Mouse (Mus musculus) brain, embryonic 18.5 days (tissue): ENCODE data around the gene Ppfia1.

ENCODE experiments used
- DNase-seq: peaks from one replicate; pipeline ENCODE4 v3.0.0-alpha.2; 2012; ENCODE audit warnings: low read depth, low spot score

Gene Ppfia1

GRCm38 (mm10) chr7:144489067-144489774 is 64.3 kb downstream of the Ppfia1 start:
- no peak for DNase-seq

GRCm38 (mm10) chr7:144480314-144480713 is 73.2 kb downstream of the Ppfia1 start:
- no peak for DNase-seq

GRCm38 (mm10) chr7:144479569-144479968 is 74.0 kb downstream of the Ppfia1 start:
- no peak for DNase-seq

GRCm38 (mm10) chr7:144475741-144476140 is 77.8 kb downstream of the Ppfia1 start:
- DNase-seq = no peak

DNA sequence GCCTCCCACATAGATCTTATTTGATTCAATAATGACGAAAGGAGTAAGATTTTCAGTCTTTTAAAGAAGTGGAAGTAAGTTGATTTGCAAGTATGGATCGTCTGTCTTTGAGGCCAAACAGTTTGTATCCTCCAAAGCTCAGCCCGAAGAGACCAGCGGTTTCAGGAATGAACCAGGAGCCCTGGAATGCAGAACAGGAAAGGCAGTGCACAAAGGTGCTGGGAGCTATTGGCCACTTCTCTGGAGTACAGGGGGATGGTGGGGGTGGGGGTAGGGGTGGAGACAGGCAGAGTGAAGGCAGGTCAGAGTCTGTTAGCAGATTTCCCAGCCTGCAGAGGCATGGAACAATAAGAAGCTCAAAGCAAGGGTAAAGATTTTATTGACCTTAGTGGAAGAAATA is 80.0 kb downstream of the Ppfia1 start:
- DNase-seq = no peak

DNA sequence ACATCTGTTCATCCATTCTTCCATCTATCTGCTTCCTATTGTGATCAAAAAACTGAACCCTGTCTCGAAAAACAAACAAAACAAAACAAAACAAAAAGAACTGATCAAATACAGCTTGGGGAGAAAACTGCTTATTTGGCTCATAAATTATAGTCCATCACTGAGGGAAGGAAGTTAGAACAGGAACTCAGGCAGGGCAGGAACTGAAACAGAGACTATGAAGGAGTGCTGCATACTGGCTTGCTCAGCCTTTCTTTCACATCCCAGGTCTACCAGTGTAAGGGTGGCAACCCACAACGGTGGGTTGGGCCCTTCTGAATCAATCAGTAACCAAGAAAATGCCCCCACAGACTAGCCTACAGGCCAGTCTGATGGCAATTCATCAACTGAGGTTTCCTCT is 82.4 kb downstream of the Ppfia1 start:
- DNase-seq = no peak

GRCm38 (mm10) chr7:144470545-144471059 is 82.9 kb downstream of the Ppfia1 start, which contains the start of gene Cttn:
Gene Cttn (minus strand): TSS chr7:144471009.
- peak; percentile 77 for DNase-seq

DNA sequence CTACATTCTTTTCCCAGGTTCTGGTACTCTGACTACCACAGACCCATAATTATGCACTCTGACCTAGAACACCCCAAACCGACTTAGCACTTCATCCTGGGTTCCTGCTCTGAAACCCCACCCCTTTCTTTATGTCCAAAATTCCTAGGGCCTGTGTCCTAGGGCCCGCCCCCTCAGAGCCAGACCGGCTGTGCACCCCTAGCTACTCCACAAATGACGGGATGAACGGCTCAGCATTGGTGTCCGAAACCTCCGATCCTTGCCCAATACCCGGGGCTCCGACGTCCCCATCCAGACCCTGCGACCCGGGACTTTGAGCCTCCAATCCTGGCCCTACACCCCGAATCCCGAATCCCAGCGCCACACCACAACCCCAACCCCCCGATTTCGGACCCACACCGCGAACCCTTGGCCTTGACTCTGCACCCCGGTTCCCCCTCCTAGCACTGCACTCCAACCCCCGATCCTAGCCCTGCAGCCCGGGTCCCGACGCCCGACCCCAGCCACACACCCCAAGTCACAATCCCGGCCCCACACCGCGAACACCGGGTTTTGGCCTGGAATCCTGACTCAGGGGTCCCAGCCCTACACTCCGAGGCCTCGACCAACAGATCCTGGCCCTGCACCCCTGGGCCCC is 83.5 kb downstream of the Ppfia1 start:
- no peak for DNase-seq

DNA sequence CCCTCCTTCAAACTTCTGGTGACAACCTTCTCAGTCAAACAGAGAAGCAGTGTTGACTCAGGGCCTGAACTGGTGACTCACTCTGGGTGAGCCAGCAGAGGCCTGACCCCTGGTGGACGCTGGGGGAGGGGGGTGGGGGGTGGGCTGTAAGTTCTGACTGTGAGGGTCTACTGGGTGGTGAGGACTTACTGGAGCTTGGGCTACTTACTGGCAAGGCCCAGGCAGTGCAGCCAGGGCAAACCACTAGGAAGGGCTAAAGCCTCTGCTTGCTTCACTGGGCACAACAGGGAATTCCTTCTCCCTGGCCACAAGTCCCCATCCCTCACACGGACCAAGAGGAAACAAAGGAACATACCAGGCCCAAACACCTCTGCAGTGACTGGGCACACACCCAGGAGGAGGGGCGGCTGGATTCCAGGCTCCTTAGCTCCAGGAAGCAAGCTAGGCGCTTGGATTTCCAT is 84.3 kb downstream of the Ppfia1 start:
- no peak for DNase-seq

DNA sequence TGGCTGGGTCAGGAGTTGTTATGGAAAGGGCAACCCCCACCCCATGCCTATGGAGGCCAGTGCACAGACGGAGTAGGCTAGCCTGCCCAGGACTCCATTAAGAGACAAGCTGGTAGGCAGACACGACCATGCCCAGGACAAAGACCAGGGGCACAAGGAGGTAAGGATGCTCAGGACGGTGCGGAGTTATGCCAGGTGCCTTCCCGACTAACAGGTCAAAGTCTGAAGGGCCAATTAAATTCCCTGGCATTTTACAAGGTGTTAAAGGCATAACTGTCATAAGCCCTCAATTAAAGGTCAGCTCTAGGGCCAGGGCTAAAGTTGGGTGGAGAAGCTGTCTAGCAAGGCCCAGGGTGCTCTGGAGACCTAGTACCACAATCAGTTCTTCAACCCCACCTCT is 84.8 kb downstream of the Ppfia1 start:
- no peak for DNase-seq

DNA sequence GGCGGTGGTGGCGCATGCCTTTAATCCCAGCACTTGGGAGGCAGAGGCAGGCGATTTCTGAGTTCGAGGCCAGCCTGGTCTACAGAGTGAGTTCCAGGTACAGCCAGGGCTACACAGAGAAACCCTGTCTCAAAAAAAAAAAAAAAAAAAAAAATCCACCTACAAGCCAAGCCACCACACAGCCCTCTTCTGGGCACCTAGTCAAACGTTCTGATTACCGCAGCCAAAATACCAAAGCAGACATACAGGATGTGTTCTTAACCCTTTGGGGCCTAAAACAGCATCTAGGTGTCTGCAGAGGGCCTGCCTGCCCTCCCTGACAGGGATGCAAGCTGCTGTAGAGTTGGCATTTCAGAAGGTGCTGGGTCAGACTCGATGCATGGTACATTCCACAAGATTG is 91.0 kb downstream of the Ppfia1 start:
- no peak for DNase-seq

- no peak for DNase-seq
These were observed 92.2 kb downstream of the Ppfia1 start for GRCm38 (mm10) chr7:144461246-144461902.

- no peak for DNase-seq
These were observed 94.6 kb downstream of the Ppfia1 start for GRCm38 (mm10) chr7:144458881-144459280.

DNA sequence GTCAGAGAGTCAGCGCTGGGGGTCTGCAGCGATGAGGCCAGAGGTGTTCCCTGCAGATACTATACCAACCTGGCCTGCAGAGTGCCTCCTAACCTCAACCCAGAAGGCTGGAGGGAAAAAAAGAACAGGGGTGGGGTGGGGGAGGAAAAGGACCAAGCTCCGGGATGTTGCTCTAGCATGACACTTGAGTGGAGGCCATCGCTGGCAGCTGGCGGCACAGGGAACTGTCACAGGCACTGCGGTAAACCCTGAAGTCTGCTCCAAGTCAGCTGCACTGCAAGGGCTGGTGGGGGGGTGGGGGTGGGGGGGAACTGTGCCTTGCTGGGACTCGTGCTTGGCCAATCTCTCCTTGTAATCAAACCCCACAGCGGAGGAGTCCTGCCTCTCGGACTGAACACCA is 102.9 kb downstream of the Ppfia1 start:
- DNase-seq = no peak

- peak; percentile 51 for DNase-seq
These were observed 103.6 kb downstream of the Ppfia1 start for GRCm38 (mm10) chr7:144449637-144450570.

DNA sequence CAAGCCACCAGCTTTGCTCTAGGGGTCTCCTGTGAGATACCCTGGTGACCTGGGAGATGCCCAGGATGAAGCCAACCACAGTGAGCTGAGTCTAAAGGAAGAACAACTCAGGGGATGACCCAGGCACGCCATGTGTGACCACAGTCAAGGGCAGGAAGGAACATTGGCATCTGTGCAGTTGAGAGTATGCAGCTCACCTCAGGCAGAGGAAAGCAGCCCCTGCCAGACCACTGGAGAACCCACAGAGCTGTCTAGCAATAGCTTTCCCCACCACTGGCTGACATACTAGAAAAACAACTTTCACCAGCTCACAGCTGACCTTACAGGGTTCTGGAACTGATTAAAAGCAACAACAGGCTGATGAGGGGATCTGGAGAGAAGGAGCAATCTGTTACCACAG is 105.3 kb downstream of the Ppfia1 start:
- no peak for DNase-seq

DNA sequence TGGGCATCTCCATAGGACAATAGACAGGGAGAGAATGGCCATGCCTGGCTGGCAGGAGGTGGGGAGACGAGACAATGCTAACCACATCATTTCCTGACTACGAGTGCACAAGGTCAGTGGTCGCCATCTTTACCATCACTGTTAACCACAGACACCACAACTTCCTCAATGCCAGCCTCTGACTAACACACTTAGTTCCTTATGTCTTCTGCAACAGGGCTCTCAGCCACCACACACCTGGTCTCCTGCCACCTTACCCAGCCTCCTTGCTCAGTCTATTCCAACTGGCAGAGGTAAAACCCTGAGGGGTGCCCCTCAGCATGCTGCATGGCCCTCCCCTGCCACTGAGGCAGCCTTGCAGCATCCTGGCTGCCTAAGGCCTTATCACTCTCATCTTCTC is 106.4 kb downstream of the Ppfia1 start:
- no peak for DNase-seq

GRCm38 (mm10) chr7:144444788-144445187 is 108.7 kb downstream of the Ppfia1 start:
- DNase-seq = no peak

DNA sequence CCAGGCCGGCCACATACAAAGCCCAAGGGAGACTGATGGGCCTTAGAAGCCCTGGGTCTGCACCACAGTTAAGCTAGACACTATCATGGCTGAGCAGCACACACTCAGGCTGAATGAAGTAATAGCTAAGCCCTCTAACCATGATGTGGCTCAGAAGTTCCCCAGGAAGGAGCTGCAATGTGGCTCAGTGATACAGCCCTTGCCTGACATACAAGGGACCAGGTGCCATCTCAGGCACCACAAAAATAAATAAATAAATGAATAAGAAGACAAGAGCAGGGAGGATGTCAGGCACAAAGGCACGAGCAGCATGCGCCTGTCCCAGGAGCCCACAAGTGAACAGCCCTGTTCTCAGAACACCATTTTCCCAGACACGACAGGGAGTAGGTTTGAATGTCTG is 111.6 kb downstream of the Ppfia1 start:
- DNase-seq = no peak

DNA sequence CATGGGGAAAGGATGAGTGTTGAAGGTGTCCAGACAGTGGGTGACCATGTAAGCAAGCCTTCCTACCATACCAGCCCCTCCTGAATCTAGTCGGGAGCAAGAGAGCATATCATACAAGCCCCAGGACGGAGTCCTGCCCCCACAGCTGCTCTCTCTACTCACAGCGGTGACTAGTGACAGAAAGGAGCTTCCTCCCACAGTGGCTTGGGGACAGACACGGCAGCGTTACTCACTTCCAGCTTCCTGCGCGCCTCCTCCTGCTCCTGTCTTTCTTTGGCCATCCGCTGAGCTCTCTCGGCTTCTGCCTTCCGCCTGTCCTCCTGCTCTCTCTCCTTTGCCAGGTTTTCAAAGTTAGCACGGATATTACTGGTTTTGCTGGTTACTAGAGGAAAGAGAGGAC is 112.1 kb downstream of the Ppfia1 start:
- DNase-seq = no peak

- DNase-seq = no peak
These were observed 114.7 kb downstream of the Ppfia1 start for GRCm38 (mm10) chr7:144438811-144439210.
